Mouse (Mus musculus): ENCODE measurements around the gene Rnf43. TPM values are rescaled to one million over a fixed set of nuclear protein-coding genes. Genes with fewer than 3 reads are reported as not detected.

The Rnf43 gene
- polyA plus RNA-seq, 1 experiment from 2014 or later: 1.5 TPM

DNA sequence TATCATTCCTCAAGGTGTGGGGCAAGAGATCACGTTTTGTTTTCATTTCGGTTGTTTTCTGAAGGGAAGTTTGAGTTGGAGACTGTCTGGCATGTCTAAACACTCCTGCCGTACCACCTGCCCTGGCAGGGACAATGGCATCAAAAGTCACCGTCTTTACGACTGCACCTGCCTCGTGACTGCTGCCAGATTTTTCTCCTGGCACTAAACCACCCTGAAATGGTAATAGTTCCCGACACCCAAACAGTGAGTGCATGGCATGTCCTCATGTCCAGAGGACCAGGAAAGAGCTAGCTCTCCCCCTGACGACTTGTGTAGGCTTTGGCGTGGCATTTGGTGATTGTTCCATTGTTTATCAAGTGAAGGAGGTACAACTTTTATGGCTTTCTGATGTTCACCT is 18.3 kb downstream of the Rnf43 start:
- no peak overlapping the region for H3K4me2 ChIP-seq (ENCODE audit: low read depth, low read length, severe bottlenecking)
- ATAC-seq (replicated peaks; ENCODE audit: low FRiP score) (no peak), DNase-seq (ENCODE audit: low spot score) (no peak)
- no peaks in the 10 kb centered on the region for H3K4me1 ChIP-seq (replicated peaks; ENCODE audit: control insufficient read depth, insufficient read depth, low read length)
- H3K27ac ChIP-seq (ENCODE audit: low read depth, low read length): no peak overlapping the region
- no peaks in the 10 kb centered on the region for H3K9me3 ChIP-seq (ENCODE audit: control insufficient read depth, low read length)
- no peaks in the 10 kb centered on the region for H3K27me3 ChIP-seq (ENCODE audit: control insufficient read depth, insufficient read depth, low read length)
- H3K36me3 ChIP-seq (ENCODE audit: control insufficient read depth, insufficient read depth, low read length): no peaks in the 10 kb centered on the region
- 90% methylated on average over 9 of the region's 9 CpGs for WGBS
- no peak overlapping the region for H3K9ac ChIP-seq (ENCODE audit: low read length)
- no peak overlapping the region for H3K4me3 ChIP-seq (ENCODE audit: low read depth, low read length)

DNA sequence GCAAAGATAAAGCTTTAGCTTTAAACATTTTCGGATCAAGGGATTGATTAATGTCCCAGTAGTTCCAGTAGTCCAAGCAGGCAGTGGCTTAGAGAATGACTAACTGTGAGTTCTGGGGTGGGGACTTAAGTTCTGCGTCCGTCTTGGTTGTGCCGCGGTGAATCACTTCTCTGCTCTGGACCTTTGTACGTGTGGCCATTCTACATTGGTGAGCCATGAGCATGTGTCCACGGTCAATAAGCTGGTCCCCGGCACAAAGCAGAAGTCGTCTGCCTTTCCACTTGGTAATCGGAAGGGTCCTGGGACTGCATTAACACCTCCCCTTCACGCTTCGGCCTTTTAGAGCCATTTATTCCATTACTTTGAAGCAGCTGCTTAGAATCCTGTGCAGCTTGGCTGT is 19.6 kb downstream of the Rnf43 start:
- H3K9ac ChIP-seq (ENCODE audit: low read length): no peak overlapping the region
- no peak for ATAC-seq (replicated peaks; ENCODE audit: low FRiP score)
- no peaks in the 10 kb centered on the region for H3K9me3 ChIP-seq (ENCODE audit: control insufficient read depth, low read length)
- no peaks in the 10 kb centered on the region for H3K4me1 ChIP-seq (replicated peaks; ENCODE audit: control insufficient read depth, insufficient read depth, low read length)
- H3K27me3 ChIP-seq (ENCODE audit: control insufficient read depth, insufficient read depth, low read length): no peaks in the 10 kb centered on the region
- 89% methylated on average over 12 of the region's 12 CpGs for WGBS
- DNase-seq (ENCODE audit: low spot score): no peak
- H3K27ac ChIP-seq (ENCODE audit: low read depth, low read length): no peak overlapping the region
- H3K36me3 ChIP-seq (ENCODE audit: control insufficient read depth, insufficient read depth, low read length): no peaks in the 10 kb centered on the region
- H3K4me3 ChIP-seq (ENCODE audit: low read depth, low read length): no peak overlapping the region
- no peak overlapping the region for H3K4me2 ChIP-seq (ENCODE audit: low read depth, low read length, severe bottlenecking)

DNA sequence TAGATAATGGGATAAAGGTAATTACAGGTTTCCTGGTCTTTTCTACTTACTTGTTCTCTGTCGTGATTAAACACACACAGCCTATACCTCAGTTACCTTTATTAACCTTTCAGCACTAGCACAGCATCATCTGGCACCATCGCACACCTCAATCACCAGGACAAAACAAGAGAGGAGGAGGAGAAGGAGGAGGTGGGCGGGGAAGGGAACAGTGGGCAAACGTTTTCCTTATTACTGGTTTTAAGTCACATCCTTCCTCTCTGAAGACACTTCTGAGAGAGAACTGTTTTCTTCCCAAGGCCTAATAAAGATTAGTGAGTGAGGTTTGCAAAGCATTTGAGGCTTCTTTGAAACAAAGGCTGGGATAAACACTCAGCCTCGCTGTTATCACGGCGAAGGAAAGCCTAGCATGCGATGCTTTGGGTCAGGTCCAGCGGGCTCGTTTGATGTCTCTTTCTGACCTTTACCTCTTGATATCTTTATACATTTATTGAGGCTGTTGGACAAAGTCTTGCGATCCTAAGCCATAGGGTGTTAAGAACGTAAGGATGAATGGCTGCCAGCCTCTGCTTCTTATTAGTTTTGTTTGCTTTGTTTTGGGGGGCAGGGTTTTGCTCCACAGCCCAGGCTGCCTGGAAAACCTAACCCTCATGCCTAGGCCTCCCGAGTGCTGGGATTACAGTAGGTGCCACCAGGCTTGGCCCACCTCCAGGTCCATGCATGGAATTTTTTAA is 20.5 kb downstream of the Rnf43 start:
- Histone ChIP-seq H3K4me3 (ENCODE audit: low read depth, low read length) (no peak overlapping the region), H3K9me3 (ENCODE audit: control insufficient read depth, low read length) (no peaks in the 10 kb centered on the region), H3K36me3 (ENCODE audit: control insufficient read depth, insufficient read depth, low read length) (no peaks in the 10 kb centered on the region), H3K4me2 (ENCODE audit: low read depth, low read length, severe bottlenecking) (no peak overlapping the region), H3K9ac (ENCODE audit: low read length) (no peak overlapping the region), H3K27ac (ENCODE audit: low read depth, low read length) (no peak overlapping the region), H3K4me1 (replicated peaks; ENCODE audit: control insufficient read depth, insufficient read depth, low read length) (no peaks in the 10 kb centered on the region), H3K27me3 (ENCODE audit: control insufficient read depth, insufficient read depth, low read length) (no peaks in the 10 kb centered on the region)
- DNase-seq (ENCODE audit: low spot score) (no peak), ATAC-seq (replicated peaks; ENCODE audit: low FRiP score) (no peak)
- WGBS: 52% methylated on average over 13 of the region's 13 CpGs

DNA sequence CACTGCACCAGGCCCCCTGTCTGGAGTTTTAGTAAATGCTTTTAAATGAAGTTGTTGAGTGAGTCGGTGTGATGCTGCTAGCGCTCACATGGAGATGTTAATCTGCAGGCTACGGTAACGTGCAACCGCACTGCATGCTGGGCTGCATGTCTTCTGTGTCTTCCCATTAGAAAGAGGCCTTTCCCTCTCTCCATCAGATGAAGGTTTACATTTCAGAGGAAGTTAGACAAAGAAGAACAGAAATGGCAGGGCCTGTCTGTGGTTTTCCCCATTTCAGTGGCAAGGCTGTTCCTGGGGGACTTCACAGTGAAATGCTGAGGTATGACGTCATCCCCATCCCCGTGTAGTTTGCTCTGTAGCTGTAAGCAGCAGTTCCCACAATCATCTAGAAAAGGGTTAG is 23.9 kb downstream of the Rnf43 start:
- H3K36me3 ChIP-seq (ENCODE audit: control insufficient read depth, insufficient read depth, low read length): no peaks in the 10 kb centered on the region
- ATAC-seq (replicated peaks; ENCODE audit: low FRiP score): no peak
- H3K9ac ChIP-seq (ENCODE audit: low read length): no peak overlapping the region
- H3K27ac ChIP-seq (ENCODE audit: low read depth, low read length): no peak overlapping the region
- peaks cover 4% of the 10 kb centered on the region; the same call in 1 of the 2 replicates for H3K4me1 ChIP-seq (replicated peaks; ENCODE audit: control insufficient read depth, insufficient read depth, low read length)
- 75% methylated on average over 7 of the region's 7 CpGs for WGBS
- no peaks in the 10 kb centered on the region for H3K9me3 ChIP-seq (ENCODE audit: control insufficient read depth, low read length)
- DNase-seq (ENCODE audit: low spot score): no peak
- no peak overlapping the region for H3K4me2 ChIP-seq (ENCODE audit: low read depth, low read length, severe bottlenecking)
- no peak overlapping the region for H3K4me3 ChIP-seq (ENCODE audit: low read depth, low read length)
- H3K27me3 ChIP-seq (ENCODE audit: control insufficient read depth, insufficient read depth, low read length): no peaks in the 10 kb centered on the region

DNA sequence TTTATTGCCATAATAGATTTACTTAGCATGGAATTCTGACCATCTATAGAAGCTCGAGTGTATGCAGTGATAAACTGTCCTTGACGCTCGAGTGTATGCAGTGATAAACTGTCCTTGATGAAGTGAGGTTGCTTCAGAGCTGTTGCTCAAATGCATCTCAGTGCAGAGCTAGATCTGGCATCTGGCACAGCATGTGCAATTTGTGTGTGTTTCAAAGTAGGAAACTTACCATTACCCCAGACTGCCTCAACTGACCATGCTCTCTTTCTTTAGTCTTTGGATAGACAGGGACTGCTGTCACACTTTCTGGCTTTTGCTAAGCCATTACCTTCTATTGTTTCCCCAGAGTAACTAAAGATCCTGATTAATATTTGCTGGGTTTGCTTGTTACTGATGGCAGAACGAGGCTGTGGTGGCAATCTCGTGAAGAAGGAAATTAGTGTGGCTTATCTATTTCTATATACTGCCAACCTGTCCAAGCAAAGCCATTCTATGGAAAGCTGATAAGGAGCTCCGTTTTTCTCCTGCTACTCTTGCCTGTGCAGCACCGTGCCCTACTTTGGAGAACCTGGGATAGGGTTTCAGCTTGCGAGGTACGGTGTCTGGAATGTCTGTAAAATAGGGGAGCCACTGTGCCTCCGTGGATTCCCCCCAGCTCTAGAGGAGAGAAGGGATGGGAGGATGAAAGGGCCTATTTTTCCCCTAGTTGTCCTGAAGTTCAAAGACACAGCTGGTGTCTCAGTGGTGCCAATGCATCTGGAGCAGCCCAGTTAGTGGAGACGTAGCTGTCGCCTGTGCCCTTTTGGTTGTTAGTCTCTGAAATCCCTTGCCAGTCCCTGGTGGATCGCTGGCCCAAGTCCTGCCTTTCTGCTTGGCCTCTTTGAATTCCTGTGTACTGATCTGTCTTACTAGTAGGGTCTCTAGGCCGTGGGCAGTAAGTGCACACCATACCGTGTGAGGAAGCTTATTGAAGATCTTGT is 25.0 kb downstream of the Rnf43 start:
- 83% methylated on average over 15 of the region's 15 CpGs for WGBS
- no peak overlapping the region for H3K27ac ChIP-seq (ENCODE audit: low read depth, low read length)
- H3K9ac ChIP-seq (ENCODE audit: low read length): no peak overlapping the region
- no peaks in the 10 kb centered on the region for H3K36me3 ChIP-seq (ENCODE audit: control insufficient read depth, insufficient read depth, low read length)
- H3K4me3 ChIP-seq (ENCODE audit: low read depth, low read length): no peak overlapping the region
- DNase-seq (ENCODE audit: low spot score): no peak
- no peak for ATAC-seq (replicated peaks; ENCODE audit: low FRiP score)
- no peaks in the 10 kb centered on the region for H3K27me3 ChIP-seq (ENCODE audit: control insufficient read depth, insufficient read depth, low read length)
- no peak overlapping the region for H3K4me2 ChIP-seq (ENCODE audit: low read depth, low read length, severe bottlenecking)
- H3K4me1 ChIP-seq (replicated peaks; ENCODE audit: control insufficient read depth, insufficient read depth, low read length): peaks cover 4% of the 10 kb centered on the region; the same call in 1 of the 2 replicates
- no peaks in the 10 kb centered on the region for H3K9me3 ChIP-seq (ENCODE audit: control insufficient read depth, low read length)

DNA sequence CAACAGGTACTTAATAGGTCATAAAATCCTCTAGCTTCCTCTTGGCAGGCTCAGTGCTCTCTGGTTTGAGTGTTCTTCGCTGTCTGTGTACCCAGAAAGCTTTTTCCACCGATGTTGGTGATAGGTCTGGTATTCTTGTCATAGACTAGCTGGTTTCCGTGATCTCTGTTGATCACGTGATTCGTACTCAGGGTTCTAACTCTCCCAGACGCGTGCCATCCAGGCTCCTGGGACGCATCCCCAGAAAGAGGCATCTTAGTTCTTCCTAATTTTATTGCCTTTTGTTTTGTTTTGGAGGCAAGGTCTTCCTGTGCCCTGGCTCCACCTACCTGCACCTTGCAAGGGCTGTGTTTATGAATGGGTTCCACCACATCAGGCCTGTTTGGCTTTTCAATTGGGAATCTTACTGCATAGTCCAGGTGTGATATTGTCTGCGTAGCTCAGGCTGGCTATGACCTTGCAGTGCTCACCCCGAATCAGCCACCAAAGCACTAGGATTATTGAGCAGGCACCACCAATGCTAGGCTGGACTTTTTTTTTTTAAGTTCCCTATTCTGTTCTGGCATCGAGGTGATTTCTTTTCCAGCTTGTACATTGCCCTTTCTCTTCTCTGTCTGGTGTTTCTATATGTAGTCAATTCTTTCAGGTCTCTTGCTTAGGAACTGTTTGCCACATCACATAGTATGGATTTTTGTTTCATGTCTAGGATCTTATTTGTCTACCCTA is 26.1 kb downstream of the Rnf43 start:
- no peak for ATAC-seq (replicated peaks; ENCODE audit: low FRiP score)
- no peak overlapping the region for H3K9ac ChIP-seq (ENCODE audit: low read length)
- peaks cover 4% of the 10 kb centered on the region; the same call in 1 of the 2 replicates for H3K4me1 ChIP-seq (replicated peaks; ENCODE audit: control insufficient read depth, insufficient read depth, low read length)
- H3K4me2 ChIP-seq (ENCODE audit: low read depth, low read length, severe bottlenecking): no peak overlapping the region
- no peak for DNase-seq (ENCODE audit: low spot score)
- no peak overlapping the region for H3K27ac ChIP-seq (ENCODE audit: low read depth, low read length)
- H3K27me3 ChIP-seq (ENCODE audit: control insufficient read depth, insufficient read depth, low read length): no peaks in the 10 kb centered on the region
- H3K36me3 ChIP-seq (ENCODE audit: control insufficient read depth, insufficient read depth, low read length): no peaks in the 10 kb centered on the region
- no peak overlapping the region for H3K4me3 ChIP-seq (ENCODE audit: low read depth, low read length)
- 90% methylated on average over 11 of the region's 11 CpGs for WGBS
- H3K9me3 ChIP-seq (ENCODE audit: control insufficient read depth, low read length): no peaks in the 10 kb centered on the region

DNA sequence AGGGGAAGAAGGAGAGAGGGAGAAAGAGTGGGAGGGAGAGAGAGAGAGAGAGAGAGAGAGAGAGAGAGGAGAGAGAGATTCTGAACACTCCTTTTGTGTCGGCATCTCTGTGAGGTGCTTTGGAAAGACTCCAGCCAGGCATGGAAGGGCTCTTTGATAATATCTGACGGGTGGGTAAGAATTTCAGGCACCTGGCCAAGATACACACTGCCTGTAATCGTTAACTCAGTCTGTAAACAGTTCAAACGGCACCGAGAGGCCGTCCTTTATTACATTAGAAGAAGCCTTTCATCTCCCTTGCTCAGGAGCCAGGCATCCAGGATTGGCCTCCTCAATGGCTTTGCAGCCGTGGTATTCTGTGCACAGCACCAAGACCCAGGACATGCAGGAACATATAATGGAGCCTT is 26.9 kb downstream of the Rnf43 start:
- H3K4me1 ChIP-seq (replicated peaks; ENCODE audit: control insufficient read depth, insufficient read depth, low read length): peaks cover 4% of the 10 kb centered on the region; the same call in 1 of the 2 replicates
- H3K4me2 ChIP-seq (ENCODE audit: low read depth, low read length, severe bottlenecking): no peak overlapping the region
- no peaks in the 10 kb centered on the region for H3K27me3 ChIP-seq (ENCODE audit: control insufficient read depth, insufficient read depth, low read length)
- 25% methylated on average over 7 of the region's 7 CpGs for WGBS
- no peaks in the 10 kb centered on the region for H3K36me3 ChIP-seq (ENCODE audit: control insufficient read depth, insufficient read depth, low read length)
- DNase-seq (ENCODE audit: low spot score) (no peak), ATAC-seq (replicated peaks; ENCODE audit: low FRiP score) (no peak)
- H3K9ac ChIP-seq (ENCODE audit: low read length): no peak overlapping the region
- no peak overlapping the region for H3K4me3 ChIP-seq (ENCODE audit: low read depth, low read length)
- H3K9me3 ChIP-seq (ENCODE audit: control insufficient read depth, low read length): no peaks in the 10 kb centered on the region
- no peak overlapping the region; the same call in 1 of the 2 replicates for H3K27ac ChIP-seq (ENCODE audit: low read depth, low read length)

DNA sequence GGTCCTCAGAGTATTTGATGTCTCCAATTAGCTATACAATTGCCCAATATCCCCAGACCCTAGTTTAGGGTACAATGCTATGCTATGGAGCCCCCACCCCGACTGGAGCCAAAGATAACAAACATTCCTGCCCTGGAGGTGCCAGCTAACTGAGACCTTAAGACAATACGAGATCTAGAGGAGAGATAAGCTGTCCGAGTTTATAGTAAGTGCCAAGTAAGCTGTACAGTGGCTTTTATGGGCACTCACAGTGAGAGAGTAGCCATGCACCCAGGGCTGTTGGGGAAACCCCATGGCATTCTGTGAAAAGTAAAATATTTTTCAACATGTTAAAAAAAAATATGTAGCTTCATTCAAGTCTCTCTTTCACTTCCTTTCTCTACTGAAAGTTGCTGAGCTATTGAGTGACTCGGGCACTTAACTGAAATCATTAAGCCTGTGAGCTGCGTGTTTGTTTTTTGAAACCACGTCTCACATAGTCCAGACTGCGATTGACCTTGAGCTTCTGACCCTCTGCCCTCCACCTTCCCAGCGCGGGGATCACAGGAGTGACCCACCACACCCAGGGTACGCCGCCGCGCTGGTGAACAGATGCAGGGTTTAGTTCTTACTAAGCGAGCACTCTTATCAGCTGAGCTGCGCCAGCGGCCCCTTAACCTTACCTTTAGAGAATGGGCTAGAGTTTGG is 27.7 kb downstream of the Rnf43 start:
- Histone ChIP-seq H3K4me1 (replicated peaks; ENCODE audit: control insufficient read depth, insufficient read depth, low read length) (peaks cover 4% of the 10 kb centered on the region; the same call in 1 of the 2 replicates), H3K9me3 (ENCODE audit: control insufficient read depth, low read length) (no peaks in the 10 kb centered on the region), H3K9ac (ENCODE audit: low read length) (no peak overlapping the region), H3K27ac (ENCODE audit: low read depth, low read length) (peak overlapping the region; percentile 46; the same call in 1 of the 2 replicates), H3K4me3 (ENCODE audit: low read depth, low read length) (no peak overlapping the region), H3K36me3 (ENCODE audit: control insufficient read depth, insufficient read depth, low read length) (no peaks in the 10 kb centered on the region), H3K27me3 (ENCODE audit: control insufficient read depth, insufficient read depth, low read length) (no peaks in the 10 kb centered on the region), H3K4me2 (ENCODE audit: low read depth, low read length, severe bottlenecking) (no peak overlapping the region)
- no peak for ATAC-seq (replicated peaks; ENCODE audit: low FRiP score)
- 80% methylated on average over 16 of the region's 16 CpGs for WGBS
- no peak for DNase-seq (ENCODE audit: low spot score)

All from forebrain, embryonic 11.5 days (tissue).